Mouse (Mus musculus) heart, postnatal 0 days (tissue): ENCODE results near the gene Kat6b. TPM values are rescaled to one million over a fixed set of nuclear protein-coding genes. Genes with fewer than 3 reads are reported as not detected.

Source experiments
- ATAC-seq: fragments of 200-750 bp; cut with Nextera tagmentation; 2 replicates; pipeline ENCODE4 v1.8.0; 2017; ENCODE audit warnings: low read depth, moderate number of reproducible peaks, moderate library complexity; ENCODE audit not compliant: insufficient read depth
- DNase-seq: peaks from one replicate; pipeline ENCODE4 v3.0.0-alpha.2; 2016; ENCODE audit warnings: low spot score
- H3K27ac ChIP-seq: fragments of 300-500 bp; sonication (generic); 2 replicates; pipeline ENCODE4 v1.5.1; 2014; ENCODE audit warnings: low read depth, mild to moderate bottlenecking
- H3K27me3 ChIP-seq: fragments of 300-500 bp; sonication (generic); 2 replicates; pipeline ENCODE4 v1.6.1; 2014; ENCODE audit warnings: low read length, mixed read lengths; ENCODE audit not compliant: control insufficient read depth, insufficient read depth
- H3K36me3 ChIP-seq: fragments of 300-500 bp; sonication (generic); replicated peaks from 2 replicates; pipeline ENCODE4 v1.6.1; 2014; ENCODE audit warnings: low read length, mixed read lengths; ENCODE audit not compliant: control insufficient read depth, insufficient read depth
- H3K4me1 ChIP-seq: fragments of 300-500 bp; sonication (generic); 2 replicates; pipeline ENCODE4 v1.6.1; 2014; ENCODE audit warnings: antibody characterized with exemption; ENCODE audit not compliant: control insufficient read depth, insufficient read depth
- H3K4me2 ChIP-seq: fragments of 300-500 bp; sonication (generic); 2 replicates; pipeline ENCODE4 v1.6.1; 2014; ENCODE audit warnings: low read depth, mild to moderate bottlenecking, low read length, moderate library complexity
- H3K4me3 ChIP-seq: fragments of 300-500 bp; sonication (generic); 2 replicates; pipeline ENCODE4 v1.5.1; 2014; ENCODE audit warnings: low read depth, low read length
- H3K9ac ChIP-seq: fragments of 300-500 bp; sonication (generic); replicated peaks from 2 replicates; pipeline ENCODE4 v1.6.1; 2014; ENCODE audit warnings: low read depth, low read length, mixed read lengths
- H3K9me3 ChIP-seq: fragments of 300-500 bp; sonication (generic); replicated peaks from 2 replicates; pipeline ENCODE4 v1.6.1; 2016; ENCODE audit warnings: low read length; ENCODE audit not compliant: control insufficient read depth
- CTCF ChIP-seq: IDR thresholded peaks from 2 replicates; pipeline ENCODE4 v1.5.1; 2016; ENCODE audit warnings: antibody characterized with exemption, control low read depth, low read depth
- EP300 ChIP-seq: IDR thresholded peaks from 2 replicates; pipeline ENCODE4 v1.6.1; 2016; ENCODE audit warnings: antibody characterized with exemption, low read depth
- WGBS: fragments of 180-500 bp; shearing (Covaris S2); extraction: QIAGEN DNeasy Blood & Tissue Kit; methylation state at CpG from one replicate; pipeline ENCODE4 v1.1.7; 2014; 5-methylcytosine and 5-hydroxymethylcytosine counted together
- polyA plus RNA-seq: library from polyadenylated mRNA; unstranded; fragments of >200 nt; fragmentation: Nextera tagmentation; extraction: Ambion mirVana; gene quantifications from 2 replicates; pipeline ENCODE4 v1.2.1, GENCODE M21; 2015
- total RNA-seq: library from RNA; depleted of rRNA; stranded (reverse); fragments of >200 nt; gene quantifications from 2 replicates; pipeline ENCODE4 v1.2.3, GENCODE M21; 2014; ENCODE audit warnings: low replicate concordance

The Kat6b gene
- total and polyA plus RNA-seq, 2 experiments from 2014 or later, result 5.4 to 52.9 TPM

DNA sequence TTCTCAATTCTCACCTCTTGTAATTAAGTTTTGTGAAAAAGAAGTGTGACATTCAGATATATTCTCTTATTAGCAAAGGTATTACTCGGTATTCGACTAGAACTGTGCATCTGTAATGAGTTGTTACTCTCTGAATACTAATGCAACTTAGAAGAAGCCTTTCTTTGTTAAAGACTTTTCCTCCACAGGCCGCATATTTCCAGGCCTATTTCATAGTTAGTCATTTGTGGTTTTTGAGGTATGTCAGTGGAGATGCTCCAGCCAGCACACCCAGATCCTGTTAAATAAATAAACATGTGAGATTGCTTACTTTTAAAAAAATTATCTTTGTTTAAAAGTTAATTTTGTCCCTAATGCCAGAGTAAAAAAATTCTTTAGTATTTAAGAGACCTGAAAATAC, 66.7 kb downstream of the Kat6b start:
- ATAC-seq (no peak), DNase-seq (no peak)
- 78% methylated on average over 3 of the region's 3 CpGs for WGBS
- peaks cover 42% of the 10 kb centered on the region for H3K4me1 ChIP-seq
- no peak overlapping the region for H3K9ac ChIP-seq
- no peaks in the 10 kb centered on the region for H3K36me3 ChIP-seq
- no peak overlapping the region for H3K4me2 ChIP-seq
- H3K27ac ChIP-seq, result no peak overlapping the region
- TF ChIP-seq EP300, result no peak
- TF ChIP-seq CTCF, result no peak
- no peaks in the 10 kb centered on the region for H3K9me3 ChIP-seq
- no peaks in the 10 kb centered on the region for H3K27me3 ChIP-seq
- H3K4me3 ChIP-seq, result no peak overlapping the region

DNA sequence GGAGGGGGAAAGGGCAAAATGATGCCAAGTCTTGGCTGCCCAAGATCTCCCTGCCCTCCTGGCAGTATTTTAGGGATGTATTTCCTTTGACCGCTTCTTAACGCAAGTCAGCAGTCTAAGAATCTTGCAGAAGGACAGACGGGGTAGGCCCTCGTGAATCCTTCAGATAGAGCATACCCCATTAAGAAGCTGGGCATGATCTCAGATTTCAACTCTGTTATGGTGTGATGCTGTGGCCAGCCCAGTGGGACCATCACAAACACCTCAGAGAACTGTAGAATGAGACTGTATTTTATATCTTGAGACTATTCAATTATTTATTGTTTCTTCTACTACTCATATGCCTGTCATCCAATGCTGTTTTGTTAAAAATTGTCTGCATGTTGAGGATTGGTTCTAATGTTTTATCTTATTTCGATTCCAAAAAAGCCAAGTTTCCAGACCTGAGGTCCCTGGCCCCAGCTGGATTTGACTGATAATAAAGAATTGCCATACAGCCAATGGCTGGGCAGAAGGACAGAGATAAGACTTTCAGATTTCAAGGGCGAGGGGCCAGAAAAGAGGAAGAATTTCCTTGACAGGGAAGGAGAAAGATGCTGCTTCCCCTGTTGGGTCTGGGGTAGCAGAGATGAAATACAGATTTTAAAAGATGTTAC, 67.8 kb downstream of the Kat6b start:
- no peak overlapping the region for H3K4me3 ChIP-seq
- H3K4me1 ChIP-seq, result peaks cover 42% of the 10 kb centered on the region
- 61% methylated on average over 6 of the region's 6 CpGs for WGBS
- ATAC-seq (no peak), DNase-seq (no peak)
- H3K4me2 ChIP-seq, result no peak overlapping the region
- no peak overlapping the region for H3K9ac ChIP-seq
- TF ChIP-seq CTCF (no peak), EP300 (no peak)
- no peak overlapping the region for H3K27ac ChIP-seq
- no peaks in the 10 kb centered on the region for H3K36me3 ChIP-seq
- H3K27me3 ChIP-seq, result no peaks in the 10 kb centered on the region
- no peaks in the 10 kb centered on the region for H3K9me3 ChIP-seq

DNA sequence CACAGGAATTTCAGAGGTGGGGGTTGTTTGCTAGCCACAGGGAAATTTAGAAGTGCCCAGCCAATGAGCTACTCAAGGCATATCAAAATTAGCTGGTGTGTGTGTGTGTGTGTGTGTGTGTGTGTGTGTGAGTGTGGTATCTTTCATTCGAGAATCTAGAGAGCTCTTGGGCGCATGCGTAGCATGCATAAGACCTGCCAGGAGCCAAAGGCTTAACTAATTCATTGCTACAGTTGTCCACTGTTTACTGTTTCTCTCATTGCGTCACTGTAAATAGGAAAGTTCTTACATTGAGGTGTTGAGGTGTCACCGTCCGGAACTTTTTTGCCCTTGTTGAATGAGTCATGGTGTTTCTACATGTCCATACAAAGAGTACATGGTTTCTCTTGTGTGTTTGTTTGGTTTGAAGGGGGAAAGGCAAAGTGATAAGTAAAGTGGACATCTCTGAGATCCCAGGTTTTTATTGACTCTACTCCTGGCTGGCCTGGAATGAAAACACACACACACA, 68.4 kb downstream of the Kat6b start:
- H3K27me3 ChIP-seq, result no peaks in the 10 kb centered on the region
- no peak for ATAC-seq
- no peak overlapping the region for H3K27ac ChIP-seq
- no peak overlapping the region for H3K4me2 ChIP-seq
- H3K9ac ChIP-seq, result no peak overlapping the region
- H3K36me3 ChIP-seq, result no peaks in the 10 kb centered on the region
- no peak overlapping the region for H3K4me3 ChIP-seq
- WGBS, result 39% methylated on average over 6 of the region's 6 CpGs
- no peak for DNase-seq
- H3K9me3 ChIP-seq, result no peaks in the 10 kb centered on the region
- no peak for TF ChIP-seq CTCF
- TF ChIP-seq EP300, result no peak
- peaks cover 42% of the 10 kb centered on the region for H3K4me1 ChIP-seq

DNA sequence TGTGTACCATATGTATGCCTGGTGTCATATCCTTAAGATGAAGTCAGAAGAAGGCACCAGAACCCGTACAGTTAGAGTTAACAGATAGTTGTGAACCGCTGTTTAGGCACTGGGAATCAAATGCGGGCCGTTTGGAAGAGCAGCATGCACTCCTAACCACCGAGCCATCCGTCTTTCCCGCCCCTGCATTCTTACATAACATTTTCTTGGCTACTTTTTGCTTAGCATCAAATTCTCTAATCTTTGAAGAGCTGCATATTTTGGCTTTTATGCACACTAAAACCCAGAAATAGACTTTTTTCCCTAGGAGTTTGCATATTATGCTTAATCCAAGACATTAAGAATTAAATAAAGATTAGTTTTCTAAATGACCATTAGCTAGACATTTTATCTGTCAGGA, 69.3 kb downstream of the Kat6b start:
- no peak for DNase-seq
- Histone ChIP-seq H3K4me1 (peaks cover 37% of the 10 kb centered on the region), H3K4me3 (no peak overlapping the region), H3K4me2 (no peak overlapping the region), H3K9ac (no peak overlapping the region), H3K27ac (no peak overlapping the region), H3K9me3 (no peaks in the 10 kb centered on the region), H3K36me3 (no peaks in the 10 kb centered on the region), H3K27me3 (no peaks in the 10 kb centered on the region)
- ATAC-seq, result no peak
- 74% methylated on average over 7 of the region's 7 CpGs for WGBS
- TF ChIP-seq EP300, result no peak
- no peak for TF ChIP-seq CTCF

DNA sequence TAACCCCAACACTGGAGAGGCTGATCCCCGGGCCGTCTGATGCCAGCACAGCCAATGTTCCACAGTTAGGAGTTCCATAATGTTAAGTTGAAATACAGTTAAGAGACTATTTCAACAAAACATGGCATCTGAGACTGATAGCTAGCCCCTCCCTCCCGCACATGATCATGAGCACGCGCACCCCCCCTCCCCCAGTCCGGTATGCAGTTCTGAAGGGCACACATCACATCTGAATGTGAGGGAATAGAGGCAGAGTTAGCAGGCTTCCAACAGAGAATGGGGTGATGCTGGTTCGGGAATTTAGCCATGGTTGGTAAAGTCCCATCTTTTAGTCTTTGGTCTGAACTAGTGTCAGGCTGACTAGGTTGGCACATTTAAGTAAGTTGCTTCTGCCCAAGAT, 70.4 kb downstream of the Kat6b start:
- no peaks in the 10 kb centered on the region for H3K27me3 ChIP-seq
- no peaks in the 10 kb centered on the region for H3K36me3 ChIP-seq
- H3K27ac ChIP-seq, result no peak overlapping the region
- H3K4me2 ChIP-seq, result no peak overlapping the region
- TF ChIP-seq CTCF (no peak), EP300 (no peak)
- DNase-seq, result no peak
- H3K9me3 ChIP-seq, result no peaks in the 10 kb centered on the region
- no peak for ATAC-seq
- H3K9ac ChIP-seq, result no peak overlapping the region
- WGBS, result 70% methylated on average over 7 of the region's 7 CpGs
- peaks cover 34% of the 10 kb centered on the region for H3K4me1 ChIP-seq
- H3K4me3 ChIP-seq, result no peak overlapping the region

DNA sequence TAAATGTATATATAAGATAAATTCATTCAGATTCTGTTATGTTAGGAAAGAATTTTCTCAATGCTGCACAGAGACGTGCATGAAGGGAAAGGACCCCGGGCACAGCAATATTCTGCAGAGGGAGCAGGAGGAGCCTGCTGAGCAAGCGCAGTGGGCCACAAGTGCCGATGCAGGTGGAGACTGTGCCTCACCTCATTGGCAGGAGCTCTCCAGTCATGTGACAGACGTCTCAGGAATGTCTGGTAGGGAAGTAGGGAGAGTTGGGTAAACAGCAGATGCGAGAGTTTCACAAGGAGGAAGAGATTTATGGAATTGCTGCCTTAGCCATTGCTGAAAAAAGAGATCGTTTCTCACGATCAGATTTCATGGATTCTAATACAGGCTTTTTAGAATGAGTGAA, 71.7 kb downstream of the Kat6b start:
- 71% methylated on average over 8 of the region's 8 CpGs for WGBS
- Histone ChIP-seq H3K36me3 (no peaks in the 10 kb centered on the region), H3K4me3 (no peak overlapping the region), H3K27ac (no peak overlapping the region), H3K4me2 (no peak overlapping the region), H3K9me3 (no peaks in the 10 kb centered on the region), H3K9ac (no peak overlapping the region), H3K27me3 (no peaks in the 10 kb centered on the region), H3K4me1 (peaks cover 21% of the 10 kb centered on the region)
- DNase-seq (no peak), ATAC-seq (no peak)
- no peak for TF ChIP-seq EP300
- no peak for TF ChIP-seq CTCF
